Mouse (Mus musculus) fibroblast of lung, adult 2 months (primary cell): ENCODE results near the gene Olfr181.

Experiments
- DNase-seq: peaks from one replicate; pipeline ENCODE4 v3.0.0-alpha.2; 2011; ENCODE audit warnings: low read depth

The Olfr181 gene

DNA sequence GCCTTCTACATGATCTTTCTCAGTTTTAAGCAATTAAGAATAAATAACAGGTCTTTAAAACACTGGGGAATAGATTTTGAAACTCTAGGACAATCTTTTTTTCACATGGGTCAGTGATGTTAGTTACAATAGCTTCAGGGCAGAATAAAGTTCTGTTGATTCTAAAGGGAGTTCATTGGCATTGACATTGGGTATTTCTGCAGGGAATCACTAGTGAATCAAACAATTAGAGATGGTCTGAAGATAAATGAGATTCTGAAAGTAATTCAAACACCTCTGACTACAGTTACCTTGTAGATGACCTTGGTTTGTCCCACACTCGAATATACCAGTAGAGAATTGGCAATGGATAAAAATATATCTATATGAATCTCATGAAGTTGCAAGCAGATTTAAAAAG, at the start of gene Olfr181:
TSS of gene Olfr181 (minus strand) at position 101 of the 400 bp plus-strand sequence.
- no peak for DNase-seq

DNA sequence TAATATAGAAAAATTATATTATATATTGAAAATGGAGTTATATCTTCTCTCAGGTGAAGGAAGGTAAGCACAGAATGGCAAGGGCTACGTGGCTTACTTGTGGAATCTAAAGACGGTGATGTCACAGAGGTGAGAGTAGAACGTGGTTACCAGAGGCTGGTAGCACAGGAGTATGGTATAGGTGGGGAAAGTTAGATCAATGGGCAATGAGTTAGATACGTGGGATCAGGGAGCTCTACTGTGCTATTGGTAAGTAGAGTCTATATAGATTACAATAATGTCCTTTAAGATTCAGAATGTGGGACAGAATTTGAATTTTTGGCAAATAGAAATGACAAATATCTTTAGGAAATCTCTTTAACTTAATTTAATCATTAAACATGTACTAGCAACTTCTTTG, 737 bp upstream of the Olfr181 start, which contains the start of gene Olfr180:
TSS of gene Olfr180 (minus strand) at position 101 of the 400 bp plus-strand sequence.
- DNase-seq = no peak

DNA sequence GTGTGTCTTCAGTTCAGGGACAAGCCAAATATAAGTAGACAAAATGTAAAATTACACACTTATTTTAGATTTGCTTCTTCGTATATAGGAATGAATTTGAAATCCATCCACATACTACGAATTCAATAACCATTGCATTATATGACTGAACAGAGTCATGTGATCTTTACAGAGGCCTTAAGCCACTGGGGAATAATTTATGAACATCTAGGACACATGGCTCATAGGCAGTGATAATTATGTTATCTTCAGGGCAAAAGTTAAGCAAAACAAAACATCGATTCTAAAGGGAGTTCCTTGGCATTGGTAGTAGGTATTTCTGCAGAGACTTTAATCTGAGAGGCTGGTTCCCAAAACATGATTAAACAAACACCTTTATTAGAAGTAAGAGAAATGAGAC, 36.6 kb downstream of the Olfr181 start, which contains the start of gene Olfr178:
TSS of gene Olfr178 (minus strand) at position 101 of the 400 bp plus-strand sequence.
- DNase-seq = no peak

DNA sequence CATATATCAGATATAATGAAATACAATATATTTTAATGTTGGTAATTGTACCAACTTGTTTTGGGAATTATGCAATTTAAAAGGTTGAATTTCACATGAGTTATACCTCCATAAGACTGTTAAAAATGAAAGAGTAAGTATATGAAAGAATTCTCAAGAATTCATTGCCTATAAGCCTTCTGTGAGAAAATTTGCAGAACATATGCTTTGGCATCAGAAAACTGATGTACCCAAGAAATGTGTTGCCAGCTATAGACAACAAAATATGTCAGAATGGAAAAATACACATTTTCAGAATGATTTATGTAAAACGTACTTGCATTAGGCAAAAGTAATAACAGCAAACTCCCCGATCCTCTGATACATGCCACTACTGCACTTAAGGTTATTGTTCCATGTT, 44.1 kb downstream of the Olfr181 start:
- DNase-seq = no peak
